Mouse (Mus musculus) heart, postnatal 36 days (tissue): ENCODE results near the gene Mroh2a. TPM values are rescaled to one million over a fixed set of nuclear protein-coding genes. Genes with fewer than 3 reads are reported as not detected.
A peak's percentile ranks its signal among the peaks of the same experiment; 100 is the strongest.

Experiments used
- DNase-seq, 2 experiments: peaks; one replicate each; pipeline ENCODE4 v3.0.0; 2021 to 2022
- intact Hi-C: fragments of 180-260 bp; cut with DNase I; formaldehyde crosslinking; loops from one replicate; pipeline ENCODE4 v1.15.1; 2025
- total RNA-seq, 2 experiments: library from RNA; stranded (reverse); gene quantifications; 2 replicates each; pipeline ENCODE4 v1.2.3; 2021

Mroh2a gene
- total RNA-seq, 2 experiments from 2014 or later: not detected

GRCm38 (mm10) chr1:88275078-88275680, 48.4 kb downstream of the Mroh2a start:
- DNase-seq: peak in 1 of 2 experiments; percentile 5
- intact Hi-C loops: no loop called here

GRCm38 (mm10) chr1:88275698-88276523, 49.1 kb downstream of the Mroh2a start:
- DNase-seq: peak in 1 of 2 experiments; percentile 25

GRCm38 (mm10) chr1:88276524-88277097, 49.8 kb downstream of the Mroh2a start:
- intact Hi-C loops: no loop called here
- no peak for DNase-seq

More at GRCm38 (mm10) chr1:88275698-88276523, 49.1 kb downstream of the Mroh2a start:
- intact Hi-C loops: no loop called here

- intact Hi-C loops: no loop called here
- DNase-seq: peak; percentile 100
Measured at GRCm38 (mm10) chr1:88277098-88277817, 50.5 kb downstream of the Mroh2a start, which contains the start of the genes Hjurp and Trpm8. TSS of gene Hjurp (minus strand) at chr1:88277633. TSS of gene Trpm8 (plus strand) at chr1:88277661.

GRCm38 (mm10) chr1:88277818-88278511, 51.2 kb downstream of the Mroh2a start:
- no peak for DNase-seq
- intact Hi-C loops: no loop called here

GRCm38 (mm10) chr1:88279111-88280005, 52.6 kb downstream of the Mroh2a start:
- intact Hi-C loops: loop anchor here (10.0 kb wide), 1 partner anchor 275 kb away; the partner anchor contains the start of gene Usp40
- peak in 1 of 2 experiments; percentile 15 for DNase-seq

GRCm38 (mm10) chr1:88280006-88280690, 53.4 kb downstream of the Mroh2a start:
- peak in 1 of 2 experiments; percentile 8 for DNase-seq
- intact Hi-C loops: loop anchor here (10.0 kb wide), 1 partner anchor 275 kb away; the partner anchor contains the start of gene Usp40

- DNase-seq: no peak
- intact Hi-C loops: loop anchor here (10.0 kb wide), 1 partner anchor 278 kb away; the partner anchor contains the start of gene Usp40
Measured at GRCm38 (mm10) chr1:88282301-88282700, 55.5 kb downstream of the Mroh2a start.

- intact Hi-C loops: loop anchor here (10.0 kb wide), 1 partner anchor 279 kb away; the partner anchor contains the start of gene Usp40
- peak in 1 of 2 experiments; percentile 7 for DNase-seq
Measured at GRCm38 (mm10) chr1:88283376-88284227, 56.8 kb downstream of the Mroh2a start.

- intact Hi-C loops: loop anchor here (10.0 kb wide), 1 partner anchor 280 kb away; the partner anchor contains the start of gene Usp40
- DNase-seq: no peak
Measured at GRCm38 (mm10) chr1:88284228-88284945, 57.6 kb downstream of the Mroh2a start.

GRCm38 (mm10) chr1:88284946-88285320, 58.1 kb downstream of the Mroh2a start:
- intact Hi-C loops: loop anchor here (10.0 kb wide), 1 partner anchor 280 kb away; the partner anchor contains the start of gene Usp40
- peak in 1 of 2 experiments; percentile 22 for DNase-seq

GRCm38 (mm10) chr1:88285652-88286051, 58.9 kb downstream of the Mroh2a start:
- intact Hi-C loops: loop anchor here (10.0 kb wide), 1 partner anchor 281 kb away; the partner anchor contains the start of gene Usp40

GRCm38 (mm10) chr1:88286136-88286845, 59.5 kb downstream of the Mroh2a start:
- peak in 1 of 2 experiments; percentile 3 for DNase-seq
- intact Hi-C loops: loop anchor here (10.0 kb wide), 1 partner anchor 281 kb away; the partner anchor contains the start of gene Usp40

More at GRCm38 (mm10) chr1:88285652-88286051, 58.9 kb downstream of the Mroh2a start:
- no peak for DNase-seq

- DNase-seq: no peak
- intact Hi-C loops: loop anchor here (10.0 kb wide), 1 partner anchor 282 kb away; the partner anchor contains the start of gene Usp40
Measured at GRCm38 (mm10) chr1:88286887-88287696, 60.3 kb downstream of the Mroh2a start.

- intact Hi-C loops: loop anchor here (10.0 kb wide), 1 partner anchor 283 kb away; the partner anchor contains the start of gene Usp40
- peak; percentile 52 to 73 for DNase-seq
Measured at GRCm38 (mm10) chr1:88287697-88287980, 60.9 kb downstream of the Mroh2a start.
